17 mouse cellular contexts compared by ENCODE assay signal in the genomic region with DNA sequence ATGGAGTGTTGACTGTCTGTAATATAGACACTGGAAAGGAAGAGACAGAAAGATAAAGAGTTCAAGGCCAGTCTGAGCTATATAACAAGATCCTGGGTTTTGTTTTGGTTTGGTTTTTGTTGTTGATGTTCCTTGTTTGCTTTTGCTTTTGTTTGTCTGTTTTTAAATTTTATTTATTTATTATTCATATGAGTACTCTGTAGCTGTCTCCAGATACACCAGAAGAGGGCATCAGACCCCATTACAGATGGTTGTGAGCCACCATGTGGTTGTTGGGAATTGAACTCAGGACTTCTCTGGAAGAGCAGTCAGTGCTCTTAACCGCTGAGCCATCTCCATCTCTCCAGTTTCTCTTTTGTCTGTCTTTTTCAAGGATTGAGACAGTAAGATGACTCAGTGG. TPM values are rescaled to one million over a fixed set of nuclear protein-coding genes. Genes with fewer than 3 reads are reported as not detected.
DNase-seq lines count a peak whose midpoint lies in the region; ATAC-seq and TF ChIP-seq lines count a peak whose summit lies in the region.
"Had no signal": no experiment of that assay in that cellular context is flagged by ENCODE, and none has a peak within 500 bp of the region (broad histone marks: within the 10 kb centered on the region; RNA-seq: fewer than 3 reads in every experiment).

No protein-coding gene starts in this region.

- H3K36me3 ChIP-seq in kidney, postnatal 0 days (ENCODE audit: insufficient read depth, low read length), result no peaks in the 10 kb centered on the region
- H3K36me3 ChIP-seq in midbrain, postnatal 0 days (ENCODE audit: insufficient read depth, low read length), result no peaks in the 10 kb centered on the region
- no peaks in the 10 kb centered on the region for H3K36me3 ChIP-seq in midbrain, embryonic 10.5 days
- H3K36me3 ChIP-seq in MEL (ENCODE audit: control insufficient read depth in 1 of 2, insufficient read depth in 2 of 2, low read length in 2 of 2), result no peaks in the 10 kb centered on the region
- H3K36me3 ChIP-seq: embryonic facial prominence, embryonic 10.5 days; heart, embryonic 12.5 days; hindbrain, embryonic 10.5 days had no signal

- ATAC-seq in kidney, postnatal 0 days (replicated peaks; ENCODE audit: low FRiP score, low read depth), result no peak
- ATAC-seq in midbrain, postnatal 0 days (ENCODE audit: low FRiP score), result no peak
- ATAC-seq: forebrain, embryonic 14.5 days had no signal

- no peak overlapping the region for H3K4me3 ChIP-seq in kidney, postnatal 0 days (replicated peaks; ENCODE audit: low read depth, low read length)
- no peak overlapping the region for H3K4me3 ChIP-seq in midbrain, postnatal 0 days (ENCODE audit: low read depth, low read length)
- no peak overlapping the region for H3K4me3 ChIP-seq in midbrain, embryonic 10.5 days
- no peak overlapping the region for H3K4me3 ChIP-seq in MEL (ENCODE audit: control insufficient read depth in 1 of 2, insufficient read depth in 1 of 2, low read depth in 2 of 2, low read length in 2 of 2)
- H3K4me3 ChIP-seq: embryonic facial prominence, embryonic 10.5 days; heart, embryonic 12.5 days; hindbrain, embryonic 10.5 days had no signal

- H3K27me3 ChIP-seq in kidney, postnatal 0 days (ENCODE audit: insufficient read depth, low read length), result peaks cover 5% of the 10 kb centered on the region; the same call in 1 of the 2 replicates
- no peaks in the 10 kb centered on the region for H3K27me3 ChIP-seq in midbrain, postnatal 0 days (ENCODE audit: insufficient read depth, low read length)
- peaks cover 29% of the 10 kb centered on the region for H3K27me3 ChIP-seq in midbrain, embryonic 10.5 days (ENCODE audit: low read depth, poor library complexity, severe bottlenecking)
- peaks cover 5 to 16% of the 10 kb centered on the region in 2 experiments; a peak in 3 of 4 replicates for H3K27me3 ChIP-seq in MEL (ENCODE audit: control insufficient read depth in 1 of 2, insufficient read depth in 2 of 2, low read length in 2 of 2)

- peak; percentile 13 for TF ChIP-seq RAD21 in MEL (IDR thresholded peaks at IDR 0.05; ENCODE audit: low read depth, low read length)

- no peak for TF ChIP-seq EP300 in MEL (IDR thresholded peaks at IDR 0.05; ENCODE audit: low read depth in 1 of 2, low read length in 2 of 2)

- H3K27ac ChIP-seq in kidney, postnatal 0 days, result no peak overlapping the region
- no peak overlapping the region for H3K27ac ChIP-seq in midbrain, postnatal 0 days (ENCODE audit: low read depth, low read length)
- H3K27ac ChIP-seq in midbrain, embryonic 10.5 days (replicated peaks), result no peak overlapping the region
- no peak overlapping the region for H3K27ac ChIP-seq in MEL (ENCODE audit: control insufficient read depth, low read depth, low read length)
- H3K27ac ChIP-seq: embryonic facial prominence, embryonic 10.5 days; hindbrain, embryonic 10.5 days; hindbrain, embryonic 14.5 days had no signal

- peak; percentile 32; the same call in 1 of the 2 replicates for TF ChIP-seq CTCF in kidney, postnatal 0 days (IDR thresholded peaks at IDR 0.05; ENCODE audit: low read depth)
- TF ChIP-seq CTCF in midbrain, postnatal 0 days (IDR thresholded peaks at IDR 0.05), result 0 out of 2 replicates have a peak, but pooled peaks have one; percentile 4
- peak in 1 of 3 experiments; percentile 36; a peak in 2 of 6 replicates for TF ChIP-seq CTCF in MEL (IDR thresholded peaks at IDR 0.05 in 2 of 3, conservative IDR thresholded peaks at IDR 0.05 in 1 of 3; ENCODE audit: control insufficient read depth in 1 of 3, insufficient read depth in 1 of 3, low read depth in 2 of 3, low read length in 3 of 3, poor library complexity in 1 of 3, severe bottlenecking in 1 of 3)

- 81% methylated on average over 1 of the region's 1 CpGs for WGBS in kidney, postnatal 0 days
- 77% methylated on average over 1 of the region's 1 CpGs for WGBS in midbrain, postnatal 0 days
- 85% methylated on average over 1 of the region's 1 CpGs for WGBS in midbrain, embryonic 10.5 days

- H3K9me3 ChIP-seq in kidney, postnatal 0 days (replicated peaks; ENCODE audit: low read length), result no peaks in the 10 kb centered on the region
- no peaks in the 10 kb centered on the region for H3K9me3 ChIP-seq in midbrain, postnatal 0 days (ENCODE audit: low read length)
- no peaks in the 10 kb centered on the region for H3K9me3 ChIP-seq in midbrain, embryonic 10.5 days (replicated peaks)
- no peaks in the 10 kb centered on the region for H3K9me3 ChIP-seq in MEL (replicated peaks; ENCODE audit: insufficient read depth, low read length)
- H3K9me3 ChIP-seq: embryonic facial prominence, embryonic 10.5 days; heart, embryonic 12.5 days; hindbrain, embryonic 10.5 days had no signal

- H3K4me1 ChIP-seq in kidney, postnatal 0 days (replicated peaks; ENCODE audit: insufficient read depth, low read length), result peaks cover 7% of the 10 kb centered on the region
- peaks cover 9% of the 10 kb centered on the region; the same call in 1 of the 2 replicates for H3K4me1 ChIP-seq in midbrain, postnatal 0 days (ENCODE audit: insufficient read depth, low read length)
- H3K4me1 ChIP-seq in midbrain, embryonic 10.5 days, result peaks cover 36% of the 10 kb centered on the region
- no peaks in the 10 kb centered on the region for H3K4me1 ChIP-seq in MEL (ENCODE audit: control insufficient read depth in 1 of 2, insufficient read depth in 2 of 2, low read length in 2 of 2)

- H3K9ac ChIP-seq in kidney, postnatal 0 days (ENCODE audit: low read depth, low read length), result no peak overlapping the region
- no peak overlapping the region for H3K9ac ChIP-seq in midbrain, postnatal 0 days (replicated peaks; ENCODE audit: low read length, poor library complexity, severe bottlenecking)
- no peak overlapping the region for H3K9ac ChIP-seq in MEL (ENCODE audit: control insufficient read depth, low read depth, low read length, poor library complexity, severe bottlenecking)
- H3K9ac ChIP-seq: heart, embryonic 12.5 days; hindbrain, embryonic 14.5 days had no signal

- no peak for TF ChIP-seq POLR2A in MEL (IDR thresholded peaks at IDR 0.05; ENCODE audit: control insufficient read depth in 1 of 2, insufficient read depth in 1 of 2, low read depth in 1 of 2, low read length in 2 of 2, poor library complexity in 1 of 2)

- no peaks in the 10 kb centered on the region for H3K79me2 ChIP-seq in MEL (ENCODE audit: control insufficient read depth, insufficient read depth, low read length, poor library complexity)

- H3K4me2 ChIP-seq in kidney, postnatal 0 days (ENCODE audit: low read length), result no peak overlapping the region
- no peak overlapping the region for H3K4me2 ChIP-seq in midbrain, postnatal 0 days (ENCODE audit: low read depth, low read length, poor library complexity, severe bottlenecking)
- H3K4me2 ChIP-seq: heart, embryonic 12.5 days; hindbrain, embryonic 14.5 days had no signal

- DNase-seq in kidney, postnatal 0 days (ENCODE audit: low spot score), result no peak
- DNase-seq in kidney, adult 18-20 months, result no peak
- DNase-seq in midbrain, postnatal 0 days (ENCODE audit: low spot score), result no peak
- DNase-seq in midbrain, embryonic 10.5 days (ENCODE audit: low spot score), result no peak
- DNase-seq in MEL (ENCODE audit: low read depth, low spot score), result no peak
- no peak for DNase-seq in urinary bladder, postnatal 10 days (ENCODE audit: low spot score)
- DNase-seq: adrenal gland, adult 8-10 months; cerebellum, adult 2 months; cerebellum, postnatal 10 days; gastrocnemius, postnatal 10 days; heart, adult 18-20 months had no signal

TF ChIP-seq in MEL, 35 proteins besides CTCF, POLR2A, EP300 and RAD21:
- TF ChIP-seq ZC3H11A (IDR thresholded peaks at IDR 0.05; ENCODE audit: low read depth, low read length) (no peak), SMC3 (IDR thresholded peaks at IDR 0.05; ENCODE audit: low read depth, low read length) (0 out of 2 replicates have a peak, but pooled peaks have one; percentile 32), HCFC1 (IDR thresholded peaks at IDR 0.05; ENCODE audit: low read depth, low read length) (no peak)

RNA-seq across cellular contexts. Expression of gene C1ql1, which starts 12.4 kb away (rescaled TPM):
- 1.4 and 2.3 TPM in 2 replicates for polyA plus RNA-seq in kidney, postnatal 0 days (2015; fragmentation: Nextera tagmentation; extraction: Ambion mirVana)
- 45.6 and 52.8 TPM in 2 replicates for total RNA-seq in midbrain, postnatal 0 days (2014; rRNA removed)
- 15.8 and 16.9 TPM in 2 replicates for polyA plus RNA-seq in midbrain, postnatal 0 days (2015; fragmentation: Nextera tagmentation; extraction: Ambion mirVana)
- polyA plus RNA-seq in midbrain, embryonic 10.5 days (2016; fragmentation: Nextera tagmentation; extraction: Ambion mirVana), result 3.0 and 5.8 TPM in 2 replicates
- not detected in 2 replicates for total RNA-seq in MEL (2012; rRNA removed)
- polyA plus RNA-seq in MEL (2012; ENCODE audit: insufficient read depth in 1 of 2, insufficient read length in 2 of 2, low read depth in 1 of 2, low replicate concordance in 2 of 2, missing spikeins in 1 of 2), result not detected
- total RNA-seq: heart, adult 18-20 months; heart, postnatal 25 days had no signal

RNA-seq across cellular contexts. Expression of gene Kif18b, which starts 33.9 kb away (rescaled TPM):
- 2.6 and 3.4 TPM in 2 replicates for polyA plus RNA-seq in kidney, postnatal 0 days (2015; fragmentation: Nextera tagmentation; extraction: Ambion mirVana)
- 3.8 and 6.3 TPM in 2 replicates for total RNA-seq in midbrain, postnatal 0 days (2014; rRNA removed)
- polyA plus RNA-seq in midbrain, postnatal 0 days (2015; fragmentation: Nextera tagmentation; extraction: Ambion mirVana), result 0.46 and 0.60 TPM in 2 replicates
- 12.4 and 14.0 TPM in 2 replicates for polyA plus RNA-seq in midbrain, embryonic 10.5 days (2016; fragmentation: Nextera tagmentation; extraction: Ambion mirVana)
- total RNA-seq in MEL (2012; rRNA removed), result 36.1 and 40.8 TPM in 2 replicates
- polyA plus RNA-seq in MEL (2012; ENCODE audit: insufficient read depth in 1 of 2, insufficient read length in 2 of 2, low read depth in 1 of 2, low replicate concordance in 2 of 2, missing spikeins in 1 of 2), result 100 to 1,000 TPM in 1 of 2 experiments, 10 to 100 TPM in 1; 45.7 to 116 TPM

RNA-seq across cellular contexts. Expression of gene Gfap, which starts 58.2 kb away (rescaled TPM):
- polyA plus RNA-seq in kidney, postnatal 0 days (2015; fragmentation: Nextera tagmentation; extraction: Ambion mirVana), result 0.20 and 0.33 TPM in 2 replicates
- 19.5 and 36.4 TPM in 2 replicates for total RNA-seq in midbrain, postnatal 0 days (2014; rRNA removed)
- 20.6 and 24.3 TPM in 2 replicates for polyA plus RNA-seq in midbrain, postnatal 0 days (2015; fragmentation: Nextera tagmentation; extraction: Ambion mirVana)
- polyA plus RNA-seq in midbrain, embryonic 10.5 days (2016; fragmentation: Nextera tagmentation; extraction: Ambion mirVana), result 0.05 and 0.09 TPM in 2 replicates
- 1.3 and 2.0 TPM in 2 replicates for total RNA-seq in MEL (2012; rRNA removed)
- 1 to 10 TPM in 1 of 2 experiments, not detected in 1; 2.5 TPM for polyA plus RNA-seq in MEL (2012; ENCODE audit: insufficient read depth in 1 of 2, insufficient read length in 2 of 2, low read depth in 1 of 2, low replicate concordance in 2 of 2, missing spikeins in 1 of 2)
- polyA plus RNA-seq: hindbrain, embryonic 10.5 days had no signal
